Mouse (Mus musculus) E14TG2a.4 (cell line): ENCODE measurements around the gene Tada3.

Source experiments
- CTCF ChIP-seq: conservative IDR thresholded peaks from 2 replicates; pipeline ENCODE4 v1.5.1; 2014; ENCODE audit warnings: low read length
- NANOG ChIP-seq: IDR thresholded peaks from 2 replicates; pipeline ENCODE4 v1.6.1; 2014; ENCODE audit warnings: borderline replicate concordance, low read length, mixed read lengths
- POU5F1 ChIP-seq: IDR thresholded peaks from 2 replicates; pipeline ENCODE4 v1.6.1; 2014; ENCODE audit warnings: low read length, borderline replicate concordance

GRCm38 (mm10) chr6:113368577-113368976, 9.1 kb downstream of the Tada3 start:
- no peak for TF ChIP-seq CTCF
- TF ChIP-seq NANOG, result no peak
- no peak for TF ChIP-seq POU5F1
